Mouse (Mus musculus) embryonic facial prominence, embryonic 13.5 days (tissue): Measurements from ENCODE around the gene Nos1ap. TPM values are rescaled to one million over a fixed set of nuclear protein-coding genes. Genes with fewer than 3 reads are reported as not detected.

Experiments
- ATAC-seq: fragments of 200-750 bp; cut with Nextera tagmentation; 2 replicates; pipeline ENCODE4 v1.8.0; 2017; ENCODE audit warnings: low read depth; ENCODE audit not compliant: insufficient number of reproducible peaks, insufficient read depth, low FRiP score, low TSS enrichment
- H3K27ac ChIP-seq: fragments of 300-500 bp; sonication (generic); 2 replicates; pipeline ENCODE4 v1.5.1; 2015; ENCODE audit warnings: moderate library complexity, mild to moderate bottlenecking, inconsistent platforms
- H3K27me3 ChIP-seq: fragments of 300-500 bp; sonication (generic); 2 replicates; pipeline ENCODE4 v1.6.1; 2015; ENCODE audit warnings: mild to moderate bottlenecking, inconsistent platforms
- H3K36me3 ChIP-seq: fragments of 300-500 bp; sonication (generic); 2 replicates; pipeline ENCODE4 v1.6.1; 2015; ENCODE audit warnings: mild to moderate bottlenecking, inconsistent platforms
- H3K4me1 ChIP-seq: fragments of 300-500 bp; sonication (generic); 2 replicates; pipeline ENCODE4 v1.6.1; 2015; ENCODE audit warnings: inconsistent platforms
- H3K4me2 ChIP-seq: fragments of 300-500 bp; sonication (generic); 2 replicates; pipeline ENCODE4 v1.6.1; 2015; ENCODE audit warnings: moderate library complexity, mild to moderate bottlenecking, inconsistent platforms
- H3K4me3 ChIP-seq: fragments of 300-500 bp; sonication (generic); 2 replicates; pipeline ENCODE4 v1.5.1; 2015; ENCODE audit warnings: mild to moderate bottlenecking, inconsistent platforms
- H3K9ac ChIP-seq: fragments of 300-500 bp; sonication (generic); 2 replicates; pipeline ENCODE4 v1.6.1; 2015; ENCODE audit warnings: mild to moderate bottlenecking, inconsistent platforms
- H3K9me3 ChIP-seq: fragments of 300-500 bp; sonication (generic); 2 replicates; pipeline ENCODE4 v1.6.1; 2016; ENCODE audit warnings: inconsistent platforms
- WGBS: fragments of 180-500 bp; shearing (Covaris S2); methylation state at CpG from one replicate; pipeline ENCODE4 v1.1.7; 2015; ENCODE audit warnings: mixed read lengths; 5-methylcytosine and 5-hydroxymethylcytosine counted together
- polyA plus RNA-seq: library from polyadenylated mRNA; unstranded; fragments of >200 nt; fragmentation: Nextera tagmentation; extraction: Ambion mirVana; gene quantifications from 2 replicates; pipeline ENCODE4 v1.2.1, GENCODE M21; 2015

Gene Nos1ap
- polyA plus RNA-seq, 1 experiment from 2014 or later: 6.2 TPM

DNA sequence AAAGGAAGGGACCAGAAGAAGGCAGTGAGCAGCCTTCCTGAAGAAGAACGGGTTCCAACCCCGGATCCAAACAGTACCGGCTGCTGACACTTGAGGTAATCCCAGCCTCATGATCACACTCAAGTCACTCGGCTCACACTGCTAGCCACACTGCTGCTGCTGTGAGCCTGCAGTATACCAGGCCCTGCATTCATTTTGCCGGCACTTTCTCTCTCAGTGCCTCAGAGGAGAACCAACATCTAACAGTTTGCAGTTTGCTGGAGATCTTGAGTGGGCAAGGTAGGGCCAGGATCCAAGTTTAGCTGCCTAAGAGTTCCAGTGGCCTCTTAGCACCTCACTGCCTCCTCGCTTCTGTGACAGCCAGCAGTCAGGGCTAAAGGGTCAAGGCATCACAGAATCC, 257.7 kb downstream of the Nos1ap start:
- ATAC-seq: no peak
- 69% methylated on average over 6 of the region's 6 CpGs for WGBS
- peaks cover 6% of the 10 kb centered on the region; the same call in 1 of the 2 replicates for H3K4me1 ChIP-seq

DNA sequence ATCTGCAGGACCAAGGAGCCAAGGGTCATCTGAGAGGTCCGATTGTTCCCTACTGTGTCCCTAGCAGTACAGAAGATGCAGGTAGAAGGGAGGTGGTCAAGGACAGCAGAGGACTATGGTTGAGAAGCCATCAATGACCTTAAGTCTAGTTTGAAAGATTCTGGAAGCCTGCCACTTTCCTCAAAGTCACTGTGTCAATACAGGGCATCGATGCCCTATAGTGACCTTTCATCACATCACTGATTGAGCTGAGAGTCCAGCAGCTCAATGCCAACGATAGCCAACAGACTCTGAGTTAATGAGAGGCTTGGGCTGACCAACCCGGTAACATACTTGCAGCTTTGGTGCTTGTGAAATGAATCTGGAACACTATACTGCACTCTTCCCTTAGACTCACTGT, 264.4 kb downstream of the Nos1ap start:
- Histone ChIP-seq H3K9ac (no peak overlapping the region), H3K4me3 (no peak overlapping the region), H3K36me3 (no peaks in the 10 kb centered on the region), H3K27me3 (no peaks in the 10 kb centered on the region), H3K4me2 (no peak overlapping the region), H3K4me1 (peaks cover 6% of the 10 kb centered on the region; the same call in 1 of the 2 replicates), H3K9me3 (no peaks in the 10 kb centered on the region), H3K27ac (no peak overlapping the region)
- no peak for ATAC-seq
- WGBS: 87% methylated on average over 4 of the region's 4 CpGs

More for the DNA sequence above, 257.7 kb downstream of the Nos1ap start:
- H3K4me3 ChIP-seq: no peak overlapping the region
- no peak overlapping the region for H3K27ac ChIP-seq
- H3K9me3 ChIP-seq: no peaks in the 10 kb centered on the region
- H3K27me3 ChIP-seq: no peaks in the 10 kb centered on the region
- no peak overlapping the region for H3K4me2 ChIP-seq
- no peaks in the 10 kb centered on the region for H3K36me3 ChIP-seq
- no peak overlapping the region for H3K9ac ChIP-seq

DNA sequence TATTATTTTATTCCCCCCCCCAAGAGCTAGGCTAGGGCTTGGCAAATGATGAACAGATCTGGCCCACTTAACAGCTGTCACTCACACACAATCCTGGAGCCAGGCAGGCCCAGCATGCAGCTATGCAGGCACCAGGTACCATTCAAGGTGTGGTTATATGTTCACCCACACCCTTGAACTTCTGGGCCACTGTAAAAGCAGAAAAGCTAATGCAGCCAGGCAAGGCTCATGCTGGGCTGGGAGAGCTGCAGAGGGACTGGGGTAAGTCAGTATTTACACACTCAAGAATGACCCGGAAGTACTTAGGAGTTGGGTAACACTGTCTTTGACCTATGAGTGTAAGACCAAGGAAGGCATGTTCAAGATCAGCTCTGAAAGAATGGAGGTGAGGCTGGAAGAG, 265.3 kb downstream of the Nos1ap start:
- Histone ChIP-seq H3K9me3 (no peaks in the 10 kb centered on the region), H3K4me3 (no peak overlapping the region), H3K4me1 (peaks cover 6% of the 10 kb centered on the region; the same call in 1 of the 2 replicates), H3K27me3 (no peaks in the 10 kb centered on the region), H3K9ac (no peak overlapping the region), H3K27ac (no peak overlapping the region), H3K4me2 (no peak overlapping the region), H3K36me3 (no peaks in the 10 kb centered on the region)
- WGBS: 97% methylated on average over 1 of the region's 1 CpGs
- no peak for ATAC-seq

DNA sequence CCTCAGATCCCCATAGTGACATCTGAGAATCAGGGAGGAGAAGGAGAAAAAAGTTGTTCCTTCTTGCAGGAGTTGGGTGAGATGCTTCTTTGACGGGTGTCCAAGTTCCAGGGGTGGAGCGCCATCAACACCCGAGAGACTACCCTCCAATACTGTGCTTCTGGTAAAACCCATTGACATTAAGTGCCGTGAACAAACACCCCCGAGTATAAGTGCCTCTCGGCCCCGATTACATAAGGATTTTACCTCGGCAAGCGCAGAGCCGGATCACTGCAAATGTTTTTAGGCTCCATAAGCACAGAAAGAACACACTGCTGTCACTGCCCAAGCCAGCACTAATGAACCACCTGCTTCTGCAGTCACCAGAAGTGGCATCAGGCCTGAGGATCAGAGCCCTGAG, 266.7 kb downstream of the Nos1ap start:
- Histone ChIP-seq H3K27me3 (no peaks in the 10 kb centered on the region), H3K27ac (no peak overlapping the region), H3K9me3 (no peaks in the 10 kb centered on the region), H3K4me3 (no peak overlapping the region), H3K9ac (no peak overlapping the region), H3K36me3 (no peaks in the 10 kb centered on the region), H3K4me1 (no peaks in the 10 kb centered on the region), H3K4me2 (no peak overlapping the region)
- no peak for ATAC-seq
- WGBS: 88% methylated on average over 10 of the region's 10 CpGs

DNA sequence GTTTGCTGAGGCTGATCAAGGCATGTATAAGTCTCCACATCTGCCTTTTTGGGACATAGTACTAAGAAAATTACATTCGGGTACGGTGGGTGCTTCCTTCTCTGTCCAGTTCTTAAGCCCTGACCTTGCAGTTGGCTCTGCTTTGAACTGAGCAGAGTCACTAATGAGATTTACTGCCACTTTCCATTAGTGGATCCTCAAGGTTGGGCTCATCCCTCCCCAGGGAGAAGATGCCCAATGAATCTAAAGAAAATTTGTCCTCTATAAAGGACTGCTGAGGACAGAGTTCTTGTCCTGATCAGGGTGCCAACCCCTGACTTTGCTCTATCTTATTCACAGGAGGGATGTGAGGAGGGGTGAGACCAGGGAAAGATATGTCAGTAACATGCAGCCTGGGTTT, 267.6 kb downstream of the Nos1ap start:
- H3K4me1 ChIP-seq: no peaks in the 10 kb centered on the region
- no peak overlapping the region for H3K4me3 ChIP-seq
- H3K4me2 ChIP-seq: no peak overlapping the region
- H3K9ac ChIP-seq: no peak overlapping the region
- H3K36me3 ChIP-seq: no peaks in the 10 kb centered on the region
- H3K9me3 ChIP-seq: no peaks in the 10 kb centered on the region
- 82% methylated on average over 2 of the region's 2 CpGs for WGBS
- H3K27ac ChIP-seq: no peak overlapping the region
- H3K27me3 ChIP-seq: no peaks in the 10 kb centered on the region
- ATAC-seq: no peak

DNA sequence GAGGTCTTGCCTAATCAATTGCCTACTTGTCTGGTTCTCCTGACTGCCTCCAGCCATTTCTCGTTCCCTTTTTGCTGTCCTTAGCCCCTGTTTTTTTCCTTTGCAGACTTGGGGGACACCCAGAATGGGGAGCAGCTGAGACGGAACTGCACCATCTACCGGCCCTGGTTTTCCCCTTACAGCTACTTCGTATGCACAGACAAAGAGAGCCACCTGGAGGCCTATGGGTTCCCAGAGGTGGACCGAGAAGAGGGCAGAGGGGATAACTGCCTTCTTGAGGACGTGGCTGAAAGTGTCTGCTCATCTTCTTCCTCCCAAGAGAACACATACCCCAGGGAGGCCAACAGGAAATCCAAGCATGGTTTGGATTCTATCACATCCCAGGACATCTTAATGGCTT, 278.2 kb downstream of the Nos1ap start:
- H3K4me2 ChIP-seq: no peak overlapping the region
- H3K4me3 ChIP-seq: no peak overlapping the region
- H3K9me3 ChIP-seq: no peaks in the 10 kb centered on the region
- no peaks in the 10 kb centered on the region for H3K36me3 ChIP-seq
- no peak overlapping the region for H3K9ac ChIP-seq
- no peak overlapping the region for H3K27ac ChIP-seq
- H3K4me1 ChIP-seq: peaks cover 3% of the 10 kb centered on the region
- no peak for ATAC-seq
- no peaks in the 10 kb centered on the region for H3K27me3 ChIP-seq
- WGBS: 74% methylated on average over 6 of the region's 6 CpGs

DNA sequence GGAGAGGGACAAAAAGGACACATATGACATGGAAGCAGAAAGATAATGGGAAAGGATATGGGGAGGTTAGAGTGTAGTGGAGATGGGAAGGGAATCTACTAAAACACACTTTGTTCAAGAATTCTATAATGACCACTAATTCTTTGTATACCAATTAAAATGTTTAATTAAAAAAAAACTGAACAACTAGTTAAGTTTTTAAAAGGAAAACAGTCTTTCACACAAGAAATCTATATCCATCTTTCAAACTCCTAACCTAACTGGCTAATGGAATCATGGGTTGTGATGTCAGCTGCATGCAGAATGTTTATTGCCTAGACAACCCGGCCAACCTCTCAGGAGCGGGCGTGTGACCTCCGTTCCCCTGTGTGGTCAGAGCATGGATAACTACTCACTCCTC, 281.2 kb downstream of the Nos1ap start, which contains the start of gene Spata46:
TSS of gene Spata46 (plus strand) at position 301 of the 400 bp plus-strand sequence.
- H3K4me3 ChIP-seq: no peak within 1 kb of the TSS
- H3K27me3 ChIP-seq: no peaks in the 10 kb centered on the region
- no peak for ATAC-seq
- H3K27ac ChIP-seq: no peak within 1 kb of the TSS
- no peak within 1 kb of the TSS for H3K9ac ChIP-seq
- H3K4me2 ChIP-seq: no peak within 1 kb of the TSS
- H3K4me1 ChIP-seq: peaks cover 3% of the 10 kb centered on the region; the same call in 1 of the 2 replicates
- H3K36me3 ChIP-seq: no peaks in the 10 kb centered on the region
- no peaks in the 10 kb centered on the region for H3K9me3 ChIP-seq
- WGBS: 92% methylated on average over 4 of the region's 4 CpGs

DNA sequence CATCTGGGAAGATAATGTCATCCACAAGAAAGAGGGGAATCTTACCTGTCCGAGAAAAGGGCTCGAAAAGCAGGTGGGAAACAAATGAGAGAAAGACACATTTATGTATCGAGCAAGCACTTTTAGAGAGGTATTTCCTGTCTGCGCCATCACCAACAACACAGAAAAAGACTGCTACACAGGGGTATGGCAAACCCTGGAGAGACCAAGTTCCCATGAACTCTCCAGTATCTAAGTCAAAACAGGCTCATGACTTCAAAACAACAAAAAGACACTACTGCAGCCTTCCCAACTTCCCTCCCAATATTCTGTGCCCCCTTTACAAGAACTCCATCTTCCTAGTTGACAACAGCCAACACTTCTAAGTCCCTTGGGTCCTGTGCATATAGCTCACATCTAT, 283.4 kb downstream of the Nos1ap start, which contains the start of gene Gm7694:
TSS of gene Gm7694 (minus strand) at position 101 of the 400 bp plus-strand sequence.
- Histone ChIP-seq H3K4me3 (no peak within 1 kb of the TSS), H3K36me3 (no peaks in the 10 kb centered on the region), H3K4me1 (no peaks in the 10 kb centered on the region), H3K9ac (no peak within 1 kb of the TSS), H3K27ac (no peak within 1 kb of the TSS), H3K4me2 (no peak within 1 kb of the TSS), H3K27me3 (no peaks in the 10 kb centered on the region), H3K9me3 (no peaks in the 10 kb centered on the region)
- no peak for ATAC-seq
- WGBS: 93% methylated on average over 4 of the region's 4 CpGs

DNA sequence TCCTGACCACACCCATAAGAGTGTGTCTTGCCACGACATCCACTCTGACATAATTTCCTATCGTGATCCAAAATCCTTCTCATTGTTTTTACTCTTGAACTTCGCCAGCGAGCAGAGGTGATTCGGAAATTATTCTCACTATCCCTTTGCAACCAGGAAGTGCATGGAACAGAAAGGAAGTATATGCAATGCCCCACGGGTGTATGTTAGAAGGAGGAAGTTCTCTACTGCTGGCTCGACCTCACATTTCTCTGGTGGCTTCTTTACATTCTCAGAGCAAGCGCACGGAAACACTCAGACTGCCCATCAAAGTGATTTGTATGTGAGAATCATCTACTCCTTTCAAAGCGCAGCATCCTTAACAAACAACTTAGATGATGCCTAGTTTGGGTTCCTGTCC, 284.7 kb downstream of the Nos1ap start:
- Histone ChIP-seq H3K4me1 (no peaks in the 10 kb centered on the region), H3K9ac (no peak overlapping the region), H3K36me3 (no peaks in the 10 kb centered on the region), H3K27ac (no peak overlapping the region), H3K4me3 (no peak overlapping the region), H3K9me3 (no peaks in the 10 kb centered on the region), H3K4me2 (no peak overlapping the region), H3K27me3 (no peaks in the 10 kb centered on the region)
- ATAC-seq: no peak
- 94% methylated on average over 10 of the region's 10 CpGs for WGBS

DNA sequence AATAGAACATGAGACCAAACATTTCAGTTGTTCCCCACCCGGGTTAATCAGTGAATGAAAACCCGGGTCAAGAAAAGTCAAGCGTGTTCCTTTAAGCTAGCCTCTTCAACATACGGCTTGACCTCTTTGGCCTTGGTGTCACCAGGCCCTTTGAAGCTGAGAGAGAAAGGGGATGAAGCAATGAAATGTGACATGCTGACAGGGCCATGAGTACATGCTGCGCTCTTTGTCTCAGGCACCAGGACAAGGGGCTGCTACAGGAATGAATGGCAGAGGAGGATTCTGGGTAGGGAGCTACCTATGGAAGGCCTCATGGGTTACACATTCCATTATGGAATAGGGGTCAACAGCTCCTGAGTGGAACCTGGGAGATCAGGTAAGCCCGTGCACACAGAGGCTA, 286.6 kb downstream of the Nos1ap start:
- Histone ChIP-seq H3K4me3 (no peak overlapping the region), H3K4me1 (no peaks in the 10 kb centered on the region), H3K9me3 (no peaks in the 10 kb centered on the region), H3K27ac (no peak overlapping the region), H3K27me3 (no peaks in the 10 kb centered on the region), H3K9ac (no peak overlapping the region), H3K36me3 (no peaks in the 10 kb centered on the region), H3K4me2 (no peak overlapping the region)
- 62% methylated on average over 6 of the region's 6 CpGs for WGBS
- ATAC-seq: no peak

DNA sequence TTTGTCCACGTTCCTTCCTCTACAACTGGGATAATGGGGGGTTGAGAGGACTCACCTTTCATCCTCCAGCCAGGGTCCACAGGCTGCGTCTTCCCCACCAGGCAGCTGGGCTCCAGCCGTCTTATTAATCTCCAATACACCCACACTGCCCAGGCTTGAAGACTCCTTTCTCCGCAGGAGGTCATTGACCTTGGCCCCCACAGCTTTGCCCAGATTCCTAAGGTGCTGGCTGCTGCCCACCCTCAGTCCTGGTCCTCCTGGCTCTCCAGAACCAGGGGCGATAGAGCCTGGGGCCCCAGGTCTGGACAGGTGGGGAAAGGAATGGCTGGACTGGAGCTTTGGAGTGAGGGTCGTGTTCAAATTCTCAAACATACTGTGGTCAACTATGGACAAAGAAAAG, 287.2 kb downstream of the Nos1ap start:
- no peak for ATAC-seq
- H3K27ac ChIP-seq: no peak overlapping the region
- H3K27me3 ChIP-seq: no peaks in the 10 kb centered on the region
- no peak overlapping the region for H3K4me3 ChIP-seq
- H3K4me1 ChIP-seq: no peaks in the 10 kb centered on the region
- H3K36me3 ChIP-seq: no peaks in the 10 kb centered on the region
- H3K9ac ChIP-seq: no peak overlapping the region
- 79% methylated on average over 6 of the region's 6 CpGs for WGBS
- H3K4me2 ChIP-seq: no peak overlapping the region
- H3K9me3 ChIP-seq: no peaks in the 10 kb centered on the region

DNA sequence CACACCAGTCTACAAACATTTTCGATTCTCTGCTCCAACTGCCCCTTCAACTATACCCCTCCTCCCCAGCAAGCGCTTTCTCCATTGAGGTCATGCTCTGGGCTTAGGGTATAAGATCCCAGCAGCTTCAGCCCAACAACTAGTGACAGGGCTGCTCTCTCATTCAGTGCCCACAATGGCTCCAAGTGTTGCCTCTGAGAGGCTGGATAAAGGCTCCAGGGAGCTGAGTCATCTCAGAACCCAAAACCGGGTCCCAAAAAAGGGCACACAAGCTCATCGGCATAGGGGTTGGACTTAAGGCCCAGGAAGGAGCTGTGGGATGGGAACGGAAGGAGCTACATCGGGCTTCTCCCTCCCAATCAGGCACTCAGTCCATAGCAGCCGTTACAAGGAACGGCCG, 288.0 kb downstream of the Nos1ap start:
- no peak overlapping the region for H3K4me2 ChIP-seq
- H3K36me3 ChIP-seq: no peaks in the 10 kb centered on the region
- no peak overlapping the region for H3K27ac ChIP-seq
- WGBS: 94% methylated on average over 9 of the region's 9 CpGs
- no peak overlapping the region for H3K9ac ChIP-seq
- ATAC-seq: no peak
- no peaks in the 10 kb centered on the region for H3K27me3 ChIP-seq
- H3K4me3 ChIP-seq: no peak overlapping the region
- no peaks in the 10 kb centered on the region for H3K4me1 ChIP-seq
- H3K9me3 ChIP-seq: no peaks in the 10 kb centered on the region

DNA sequence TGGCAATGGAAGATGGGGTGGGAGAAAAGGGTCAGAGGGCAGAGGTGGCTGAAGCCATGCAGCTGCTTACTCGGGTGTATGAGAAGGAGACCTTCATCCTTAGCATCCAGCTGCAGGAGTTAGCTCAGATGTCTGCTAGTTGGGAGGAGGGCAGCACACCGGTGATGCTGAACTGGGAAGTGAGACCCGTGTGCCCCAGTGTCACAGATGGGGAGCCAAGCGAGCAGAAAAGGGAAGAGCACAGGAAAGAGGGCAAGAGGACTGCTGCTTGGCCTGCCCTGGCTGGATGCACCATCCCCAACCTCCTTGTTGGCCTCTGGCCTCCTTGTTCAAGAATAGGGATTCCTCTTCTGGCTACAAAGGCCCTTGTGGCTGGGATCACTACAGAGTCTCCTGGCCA, 290.2 kb downstream of the Nos1ap start:
- WGBS: 83% methylated on average over 4 of the region's 4 CpGs
- no peak for ATAC-seq

More for the DNA sequence above, 290.2 kb downstream of the Nos1ap start:
- Histone ChIP-seq H3K4me2 (no peak overlapping the region), H3K27me3 (no peaks in the 10 kb centered on the region), H3K36me3 (no peaks in the 10 kb centered on the region), H3K4me1 (no peaks in the 10 kb centered on the region), H3K9me3 (no peaks in the 10 kb centered on the region), H3K9ac (no peak overlapping the region), H3K27ac (no peak overlapping the region), H3K4me3 (no peak overlapping the region)
